Mouse (Mus musculus) CD4-positive helper T cell, adult 2 months (primary cell): ENCODE data around the gene Ylpm1.

Source experiments
- DNase-seq: peaks from one replicate; pipeline ENCODE4 v3.0.0-alpha.2; 2012; ENCODE audit warnings: low read depth, missing footprints, low spot score

Ylpm1 gene

GRCm38 (mm10) chr12:84996083-84996496 is at the start of gene Ylpm1:
Gene Ylpm1, plus strand, starts transcription at chr12:84996321.
- DNase-seq, result peak; percentile 98

DNA sequence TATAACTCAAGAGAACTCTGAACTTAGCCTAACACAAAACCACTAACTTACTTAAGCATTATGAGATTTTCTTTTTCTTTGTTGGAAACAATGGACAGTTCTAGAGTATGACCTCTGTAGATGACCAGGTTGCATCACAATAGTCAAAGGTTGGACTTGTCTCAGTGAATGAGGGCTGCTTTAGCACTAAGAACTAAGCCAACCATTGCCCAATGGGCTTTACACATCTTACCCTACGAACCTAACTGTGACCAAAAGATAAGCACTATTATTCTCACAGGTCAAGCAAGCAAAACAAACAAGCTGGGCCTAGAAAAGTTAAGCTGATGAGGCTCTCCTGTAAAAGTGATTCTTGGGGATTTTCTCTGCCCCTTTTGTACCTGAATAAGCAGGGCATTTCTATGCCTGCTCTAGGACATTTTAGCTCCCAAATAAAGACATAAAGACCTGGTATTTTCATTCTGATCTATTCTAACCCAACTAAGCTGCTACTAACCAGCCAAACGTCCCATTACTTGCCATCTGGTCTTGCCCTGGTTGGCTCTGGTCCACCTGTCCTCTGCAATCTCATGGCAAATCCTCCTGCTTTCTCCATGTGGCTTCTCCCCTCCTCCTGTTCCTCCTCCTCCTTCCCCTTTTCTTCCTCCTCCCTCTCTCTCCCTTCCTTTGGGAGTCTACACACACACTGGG is 48.1 kb upstream of the Ylpm1 start:
- no peak for DNase-seq

- no peak for DNase-seq
These were observed 47.4 kb upstream of the Ylpm1 start for GRCm38 (mm10) chr12:84948584-84949285.

GRCm38 (mm10) chr12:84950763-84951162 is 45.4 kb upstream of the Ylpm1 start:
- DNase-seq, result no peak

- no peak for DNase-seq
These were observed 44.6 kb upstream of the Ylpm1 start for GRCm38 (mm10) chr12:84951531-84951930.

DNA sequence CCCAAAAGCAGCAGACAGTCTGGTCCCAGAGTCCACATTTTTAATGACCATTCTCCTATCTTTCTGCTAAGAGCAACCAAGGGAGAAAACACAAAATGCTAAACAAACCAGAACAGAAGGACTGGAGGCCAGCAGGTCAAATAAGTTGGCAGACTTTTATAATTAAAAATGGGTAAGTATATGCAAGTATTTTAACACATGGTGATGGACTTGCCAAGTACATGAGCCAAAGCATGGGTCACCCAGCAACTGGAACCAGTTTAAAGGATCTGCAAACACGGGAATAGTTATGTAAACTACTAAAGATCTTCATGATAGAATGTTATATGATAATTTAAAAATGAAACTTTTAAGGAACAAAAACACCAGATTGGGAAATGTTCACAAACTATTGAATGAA is 43.8 kb upstream of the Ylpm1 start:
- DNase-seq, result no peak

- no peak for DNase-seq
These were observed 39.8 kb upstream of the Ylpm1 start for GRCm38 (mm10) chr12:84956317-84956716.

DNA sequence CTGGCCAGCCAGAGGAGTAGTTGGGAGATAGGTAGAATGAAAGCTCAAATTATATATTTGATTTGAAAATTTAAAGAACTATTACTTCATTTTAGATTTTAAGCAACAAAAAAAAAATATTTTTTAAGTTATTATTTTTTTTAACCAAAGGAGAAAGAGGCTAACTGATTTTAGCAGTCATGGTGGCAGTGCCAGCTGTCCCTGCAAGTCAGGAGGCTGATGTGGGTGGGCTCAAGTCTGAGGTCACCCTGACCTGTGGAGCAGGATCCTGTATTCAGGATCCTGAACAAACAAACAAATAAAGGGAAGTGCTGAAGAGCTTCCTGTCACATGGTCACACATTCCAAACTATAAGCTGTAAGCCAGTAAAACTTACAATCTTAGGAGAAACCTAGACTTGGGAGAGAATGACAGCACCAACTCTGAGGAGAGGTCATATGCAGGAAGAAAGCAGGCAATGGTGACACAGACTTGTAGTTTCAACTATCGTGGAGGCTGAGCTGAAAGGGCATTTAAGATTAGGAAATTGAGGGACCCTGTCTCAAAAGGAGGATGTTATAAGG is 37.2 kb upstream of the Ylpm1 start:
- DNase-seq, result no peak

DNA sequence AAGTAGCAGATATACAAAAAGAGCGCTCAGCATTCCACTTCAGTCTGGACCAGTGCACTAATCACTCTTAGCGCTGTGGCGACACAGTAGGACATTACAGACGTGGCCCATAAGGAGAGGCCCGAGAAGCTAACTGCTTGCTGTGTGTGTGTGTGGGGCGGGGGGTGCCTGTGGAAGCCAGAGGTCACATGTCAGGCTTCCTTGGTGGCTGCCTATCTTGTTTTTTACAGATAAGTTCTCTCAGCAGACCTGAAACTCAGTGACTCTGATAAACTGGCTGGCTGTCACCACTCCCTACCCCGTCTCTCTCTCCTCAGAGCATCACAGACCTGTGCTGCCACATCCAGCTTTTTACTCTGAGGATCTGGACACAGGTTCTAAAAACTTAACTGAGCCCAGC is 33.5 kb upstream of the Ylpm1 start:
- DNase-seq, result no peak

DNA sequence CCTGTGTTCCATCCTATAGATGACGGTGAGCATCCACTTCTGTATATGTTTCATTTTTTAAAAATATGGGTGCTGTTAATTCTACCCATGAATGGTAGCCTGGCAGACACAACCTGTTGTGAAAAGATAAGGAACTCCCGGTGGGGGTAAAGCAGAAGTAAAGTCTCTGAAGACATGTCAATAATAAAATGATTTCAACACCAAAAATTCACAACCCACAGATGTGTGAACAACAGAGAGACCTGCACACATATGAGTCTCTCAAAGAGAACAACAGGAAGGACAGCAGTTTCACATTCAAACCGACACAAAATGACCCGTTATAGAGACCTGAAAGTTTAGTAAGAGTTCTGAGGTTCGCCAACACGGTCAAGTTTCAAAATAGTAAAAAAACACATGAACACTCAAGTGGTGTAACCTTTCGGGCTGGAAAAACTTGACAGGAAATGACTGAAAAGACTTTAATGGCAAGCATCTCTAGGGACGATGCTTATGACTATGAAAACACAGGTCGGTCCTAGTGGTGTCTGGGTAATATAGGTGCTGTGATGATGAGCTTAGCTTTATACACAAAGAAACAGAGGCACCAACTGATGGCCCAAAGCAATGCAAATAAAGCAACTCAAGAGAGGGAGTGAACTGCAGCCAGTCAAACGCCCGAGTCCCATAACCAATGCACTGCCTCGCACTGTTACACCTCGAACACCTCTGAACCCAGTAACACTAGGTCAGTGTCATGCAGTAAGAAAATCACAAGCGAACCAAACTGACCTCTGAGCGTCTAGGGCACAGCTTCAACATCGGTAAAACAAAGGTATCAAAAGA is 27.1 kb upstream of the Ylpm1 start:
- peak; percentile 42 for DNase-seq

DNA sequence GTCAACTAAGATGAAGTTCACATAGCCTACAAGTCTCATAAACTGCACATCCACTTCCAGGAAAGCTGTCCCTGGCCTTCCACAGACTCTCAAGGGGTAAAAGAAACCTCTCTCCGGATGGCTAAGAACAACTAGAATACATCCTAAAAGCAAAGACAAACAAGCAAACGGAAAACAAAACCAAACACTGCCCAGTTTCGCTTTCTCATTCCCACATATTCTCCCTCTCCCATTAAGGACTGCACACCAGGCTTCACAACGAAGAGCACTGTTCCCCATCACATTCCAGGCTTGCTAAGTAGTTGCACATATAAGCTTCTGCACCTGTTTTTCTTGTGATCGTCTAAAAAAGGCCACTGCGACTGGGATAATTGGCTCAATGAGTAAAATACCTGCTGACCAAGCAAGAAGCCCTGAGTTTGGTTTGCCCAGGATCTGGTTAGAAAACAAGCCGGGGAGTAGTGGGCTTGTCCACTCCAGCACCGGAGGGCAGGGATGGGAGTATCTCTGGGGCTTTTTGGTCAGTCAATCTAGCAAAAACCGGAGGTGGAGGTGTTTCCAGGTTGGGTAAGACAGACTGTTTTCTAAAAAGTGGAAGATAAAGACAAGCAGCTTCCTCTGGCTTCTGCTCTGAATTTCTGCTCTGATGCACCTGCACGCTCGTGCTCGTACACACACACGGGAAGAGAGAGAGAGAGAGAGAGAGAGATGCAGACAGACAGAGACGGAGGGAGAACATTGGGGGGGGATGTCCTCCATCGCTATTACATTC is 26.3 kb upstream of the Ylpm1 start:
- DNase-seq, result peak; percentile 44

GRCm38 (mm10) chr12:84970428-84971096 is 25.6 kb upstream of the Ylpm1 start, which contains the start of the genes Fcf1 and Arel1:
Gene Fcf1, plus strand, starts transcription at chr12:84970897.
Gene Arel1, minus strand, starts transcription at chr12:84970900.
- DNase-seq, result peak; percentile 93

- DNase-seq, result no peak
These were observed 16.8 kb upstream of the Ylpm1 start for GRCm38 (mm10) chr12:84979264-84979862.

GRCm38 (mm10) chr12:84989456-84989855 is 6.7 kb upstream of the Ylpm1 start:
- DNase-seq, result no peak

- no peak for DNase-seq
These were observed 884 bp upstream of the Ylpm1 start for GRCm38 (mm10) chr12:84995112-84995761.

DNA sequence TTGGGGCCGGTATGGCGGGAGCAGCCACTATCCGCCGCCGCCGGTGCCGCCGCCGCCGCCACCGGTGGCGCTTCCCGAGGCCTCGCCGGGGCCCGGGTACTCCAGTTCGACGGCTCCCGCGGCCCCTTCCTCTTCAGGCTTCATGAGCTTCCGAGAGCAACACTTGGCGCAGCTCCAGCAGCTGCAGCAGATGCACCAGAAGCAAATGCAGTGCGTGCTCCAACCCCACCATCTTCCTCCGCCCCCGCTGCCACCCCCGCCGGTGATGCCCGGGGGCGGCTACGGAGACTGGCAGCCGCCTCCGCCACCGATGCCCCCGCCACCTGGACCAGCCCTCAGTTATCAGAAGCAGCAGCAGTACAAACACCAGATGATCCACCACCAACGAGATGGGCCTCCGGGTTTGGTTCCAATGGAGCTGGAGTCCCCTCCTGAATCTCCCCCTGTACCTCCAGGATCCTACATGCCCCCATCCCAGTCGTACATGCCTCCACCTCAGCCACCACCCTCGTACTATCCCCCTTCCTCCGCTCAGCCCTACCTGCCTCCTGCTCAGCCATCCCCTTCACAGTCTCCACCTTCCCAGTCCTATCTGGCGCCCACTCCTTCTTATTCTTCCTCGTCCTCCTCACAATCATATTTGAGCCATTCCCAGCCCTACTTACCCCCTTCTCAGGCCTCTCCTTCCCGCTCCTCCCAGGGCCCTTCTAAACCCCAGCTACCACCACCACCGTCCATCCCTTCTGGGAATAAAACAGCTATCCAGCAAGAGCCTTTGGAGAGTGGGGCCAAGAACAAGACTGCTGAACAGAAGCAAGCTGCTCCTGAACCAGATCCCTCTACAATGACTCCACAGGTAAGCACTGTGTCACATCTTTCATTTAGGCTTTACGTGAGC is 629 bp downstream of the Ylpm1 start:
- no peak for DNase-seq

DNA sequence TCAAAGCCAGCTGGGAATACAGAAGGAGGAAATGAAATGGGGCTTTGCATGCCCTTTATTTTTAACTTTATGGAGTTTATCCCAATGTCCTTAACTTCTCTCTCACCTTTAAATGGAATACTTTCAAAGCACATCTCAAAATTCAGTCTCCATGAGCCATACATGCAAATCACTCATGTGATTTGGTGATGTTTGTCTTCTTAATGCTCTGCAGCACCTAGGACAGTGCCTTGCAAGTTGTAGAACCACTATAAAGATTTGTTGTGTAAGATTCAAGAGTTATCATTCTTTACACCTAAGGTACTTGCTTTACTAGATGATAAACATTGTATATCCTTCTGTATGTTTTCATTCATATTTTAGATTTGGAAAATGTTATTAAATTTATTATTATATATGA is 2.9 kb downstream of the Ylpm1 start:
- no peak for DNase-seq

GRCm38 (mm10) chr12:85006206-85006605 is 10.1 kb downstream of the Ylpm1 start:
- no peak for DNase-seq

DNA sequence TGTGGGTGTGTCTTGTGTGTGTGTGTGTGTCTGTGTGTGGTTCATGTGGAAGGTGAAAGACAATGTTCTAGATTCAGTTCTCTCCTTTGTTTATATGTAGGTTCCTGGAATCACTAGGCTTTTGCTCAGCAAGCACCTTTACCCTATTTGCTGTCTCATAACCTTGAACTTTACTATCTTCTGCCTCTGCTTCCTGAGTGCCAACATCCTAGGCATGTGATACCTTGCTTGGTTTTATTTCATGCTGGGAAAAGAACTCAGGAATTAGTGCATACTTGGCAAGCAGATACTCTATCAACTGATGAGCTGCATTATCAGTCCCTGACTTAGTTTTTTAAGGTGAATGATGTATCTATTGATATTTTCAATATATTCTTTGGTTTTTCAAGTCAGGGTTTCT is 10.9 kb downstream of the Ylpm1 start:
- DNase-seq, result no peak
